Mouse (Mus musculus) heart, embryonic 11.5 days (tissue): ENCODE measurements around the gene Ehbp1. TPM values are rescaled to one million over a fixed set of nuclear protein-coding genes. Genes with fewer than 3 reads are reported as not detected.

ENCODE experiments used
- ATAC-seq: fragments of 200-750 bp; cut with Nextera tagmentation; replicated peaks from 2 replicates; pipeline ENCODE4 v1.8.0; 2017; ENCODE audit warnings: moderate library complexity; ENCODE audit not compliant: insufficient number of reproducible peaks, low FRiP score, low TSS enrichment
- H3K27ac ChIP-seq: fragments of 300-500 bp; sonication (generic); 2 replicates; pipeline ENCODE4 v1.5.1; 2014; ENCODE audit warnings: mild to moderate bottlenecking, low read depth, low read length
- H3K27me3 ChIP-seq: fragments of 300-500 bp; sonication (generic); 2 replicates; pipeline ENCODE4 v1.6.1; 2014; ENCODE audit warnings: mild to moderate bottlenecking, low read length, mixed read lengths; ENCODE audit not compliant: control insufficient read depth, insufficient read depth
- H3K36me3 ChIP-seq: fragments of 300-500 bp; sonication (generic); 2 replicates; pipeline ENCODE4 v1.6.1; 2014; ENCODE audit warnings: mild to moderate bottlenecking, low read length, moderate library complexity, mixed read lengths; ENCODE audit not compliant: control insufficient read depth, insufficient read depth
- H3K4me1 ChIP-seq: fragments of 300-500 bp; sonication (generic); 2 replicates; pipeline ENCODE4 v1.6.1; 2014; ENCODE audit warnings: low read length; ENCODE audit not compliant: control insufficient read depth, insufficient read depth
- H3K4me2 ChIP-seq: fragments of 300-500 bp; sonication (generic); 2 replicates; pipeline ENCODE4 v1.6.1; 2014; ENCODE audit warnings: mild to moderate bottlenecking, moderate library complexity
- H3K4me3 ChIP-seq: fragments of 300-500 bp; sonication (generic); 2 replicates; pipeline ENCODE4 v1.5.1; 2014; ENCODE audit warnings: low read depth, low read length
- H3K9ac ChIP-seq: fragments of 300-500 bp; sonication (generic); 2 replicates; pipeline ENCODE4 v1.6.1; 2014; ENCODE audit warnings: mild to moderate bottlenecking, low read depth, low read length, moderate library complexity
- H3K9me3 ChIP-seq: fragments of 300-500 bp; sonication (generic); replicated peaks from 2 replicates; pipeline ENCODE4 v1.6.1; 2016; ENCODE audit warnings: low read length; ENCODE audit not compliant: control insufficient read depth
- WGBS: fragments of 180-500 bp; shearing (Covaris S2); extraction: QIAGEN DNeasy Blood & Tissue Kit; methylation state at CpG from one replicate; pipeline ENCODE4 v1.1.7; 2014; ENCODE audit not compliant: insufficient replicate concordance; 5-methylcytosine and 5-hydroxymethylcytosine counted together
- polyA plus RNA-seq: library from polyadenylated mRNA; unstranded; fragments of >200 nt; fragmentation: Nextera tagmentation; extraction: Ambion mirVana; gene quantifications from 2 replicates; pipeline ENCODE4 v1.2.1, GENCODE M21; 2014

The Ehbp1 gene
- polyA plus RNA-seq, 1 experiment from 2014 or later = 18.3 TPM

DNA sequence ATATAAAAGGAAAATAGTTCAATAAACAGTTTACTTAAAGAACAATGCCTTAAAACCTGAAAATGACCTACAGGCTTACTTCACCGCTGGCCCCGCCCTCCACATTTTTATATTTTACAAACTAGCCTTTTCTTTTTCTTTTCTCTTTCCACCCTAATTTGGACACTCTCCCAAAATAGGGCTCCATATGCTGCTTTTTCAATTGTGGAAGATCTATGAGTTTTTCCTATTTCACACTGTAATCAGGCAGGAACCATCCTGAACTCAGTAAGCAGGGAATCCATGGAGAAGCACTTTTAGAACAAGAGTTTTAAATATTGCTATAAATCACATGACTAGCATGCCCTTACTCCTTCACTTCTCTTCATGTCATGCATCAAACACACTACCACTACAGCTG is 216.9 kb downstream of the Ehbp1 start:
- Histone ChIP-seq H3K27me3 (no peaks in the 10 kb centered on the region), H3K9ac (no peak overlapping the region), H3K4me3 (no peak overlapping the region), H3K36me3 (no peaks in the 10 kb centered on the region), H3K27ac (no peak overlapping the region), H3K4me1 (no peaks in the 10 kb centered on the region), H3K9me3 (no peaks in the 10 kb centered on the region), H3K4me2 (no peak overlapping the region)
- no peak for ATAC-seq
- WGBS = 91% methylated on average over 2 of the region's 2 CpGs

DNA sequence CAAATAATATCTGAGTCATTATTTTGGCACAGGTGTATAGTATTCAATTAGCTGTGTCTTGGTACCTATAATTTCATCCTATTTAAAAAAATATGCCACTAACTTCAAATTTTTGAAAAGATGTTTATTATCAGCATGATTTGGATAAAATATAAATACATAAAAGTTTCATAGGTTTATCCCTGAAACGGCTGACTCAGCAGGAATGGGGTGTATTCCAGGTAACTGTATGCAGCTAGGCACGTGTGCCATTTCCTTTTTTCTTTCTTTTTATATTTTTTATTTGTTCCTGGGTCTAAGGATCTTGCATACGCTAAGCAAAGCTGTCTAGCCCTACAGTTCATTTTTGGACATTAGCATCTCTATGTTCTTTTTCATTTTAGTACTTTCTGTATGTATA is 223.2 kb downstream of the Ehbp1 start:
- no peak overlapping the region for H3K27ac ChIP-seq
- H3K4me1 ChIP-seq = no peaks in the 10 kb centered on the region
- no peaks in the 10 kb centered on the region for H3K36me3 ChIP-seq
- H3K27me3 ChIP-seq = no peaks in the 10 kb centered on the region
- H3K9me3 ChIP-seq = no peaks in the 10 kb centered on the region
- H3K9ac ChIP-seq = no peak overlapping the region
- no peak overlapping the region for H3K4me3 ChIP-seq
- 90% methylated on average over 3 of the region's 3 CpGs for WGBS
- H3K4me2 ChIP-seq = no peak overlapping the region
- ATAC-seq = no peak

GRCm38 (mm10) chr11:22112161-22112560 is 229.9 kb downstream of the Ehbp1 start:
- no peak overlapping the region for H3K4me2 ChIP-seq
- H3K4me1 ChIP-seq = no peaks in the 10 kb centered on the region
- H3K27me3 ChIP-seq = no peaks in the 10 kb centered on the region
- no peak overlapping the region for H3K4me3 ChIP-seq
- H3K36me3 ChIP-seq = no peaks in the 10 kb centered on the region
- H3K9ac ChIP-seq = no peak overlapping the region
- no peak overlapping the region for H3K27ac ChIP-seq
- ATAC-seq = no peak
- WGBS = 95% methylated on average over 3 of the region's 3 CpGs
- H3K9me3 ChIP-seq = no peaks in the 10 kb centered on the region

DNA sequence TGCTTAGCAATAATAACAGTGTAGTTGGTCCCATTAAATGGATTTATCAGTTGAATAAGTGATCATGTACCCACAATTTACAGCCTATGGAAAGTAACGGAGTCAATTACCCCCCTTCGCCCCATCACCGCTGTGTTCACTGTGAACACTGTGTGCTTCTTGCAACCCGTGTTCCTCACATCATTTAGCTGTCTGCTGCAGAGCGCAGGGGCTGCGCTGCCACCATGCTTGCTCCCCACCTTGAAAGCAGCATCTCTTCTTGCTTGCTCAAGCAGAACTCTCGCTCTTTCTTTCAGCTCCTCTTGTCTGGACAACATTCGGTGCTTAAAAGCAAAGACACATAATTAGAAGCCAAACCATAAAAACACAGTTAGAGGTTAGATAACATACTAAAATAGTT is 252.7 kb downstream of the Ehbp1 start:
- Histone ChIP-seq H3K9me3 (no peaks in the 10 kb centered on the region), H3K9ac (no peak overlapping the region), H3K27ac (no peak overlapping the region), H3K27me3 (no peaks in the 10 kb centered on the region), H3K4me3 (no peak overlapping the region), H3K36me3 (no peaks in the 10 kb centered on the region), H3K4me1 (no peaks in the 10 kb centered on the region), H3K4me2 (no peak overlapping the region)
- ATAC-seq = no peak
- 87% methylated on average over 8 of the region's 8 CpGs for WGBS

GRCm38 (mm10) chr11:22063352-22063751 is 278.7 kb downstream of the Ehbp1 start:
- H3K4me2 ChIP-seq = no peak overlapping the region
- no peaks in the 10 kb centered on the region for H3K27me3 ChIP-seq
- no peak overlapping the region for H3K9ac ChIP-seq
- H3K36me3 ChIP-seq = no peaks in the 10 kb centered on the region; the same call in 1 of the 2 replicates
- H3K27ac ChIP-seq = no peak overlapping the region
- no peaks in the 10 kb centered on the region for H3K9me3 ChIP-seq
- no peak overlapping the region for H3K4me3 ChIP-seq
- H3K4me1 ChIP-seq = no peaks in the 10 kb centered on the region
- WGBS = 61% methylated on average over 2 of the region's 2 CpGs
- ATAC-seq = no peak

GRCm38 (mm10) chr11:22061660-22062059 is 280.4 kb downstream of the Ehbp1 start:
- Histone ChIP-seq H3K4me3 (no peak overlapping the region), H3K9me3 (no peaks in the 10 kb centered on the region), H3K27ac (no peak overlapping the region), H3K27me3 (no peaks in the 10 kb centered on the region), H3K36me3 (no peaks in the 10 kb centered on the region), H3K4me1 (no peaks in the 10 kb centered on the region), H3K9ac (no peak overlapping the region), H3K4me2 (no peak overlapping the region)
- 64% methylated on average over 4 of the region's 4 CpGs for WGBS
- ATAC-seq = no peak

DNA sequence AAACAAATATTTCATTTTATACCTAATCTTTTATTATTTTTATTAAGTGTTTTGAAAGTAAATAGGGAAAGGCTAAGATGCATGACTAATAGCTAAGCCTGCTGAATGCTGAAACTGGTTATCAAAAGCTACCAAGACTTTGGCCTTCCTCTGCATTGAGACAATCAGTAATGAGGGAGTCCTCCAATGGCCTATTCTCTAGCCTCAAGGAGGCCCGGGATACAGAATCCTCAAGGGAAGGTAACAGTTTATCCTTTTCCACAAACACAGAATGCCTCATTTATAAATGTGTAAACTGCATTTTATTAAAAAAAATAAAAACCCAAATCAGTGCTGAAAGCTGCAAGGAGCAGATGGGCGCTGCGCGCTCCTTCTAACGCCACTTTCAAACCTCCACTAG is 284.6 kb downstream of the Ehbp1 start:
- H3K36me3 ChIP-seq = no peaks in the 10 kb centered on the region
- H3K27me3 ChIP-seq = no peaks in the 10 kb centered on the region
- H3K4me3 ChIP-seq = no peak overlapping the region
- no peaks in the 10 kb centered on the region for H3K9me3 ChIP-seq
- no peaks in the 10 kb centered on the region for H3K4me1 ChIP-seq
- H3K4me2 ChIP-seq = no peak overlapping the region
- 93% methylated on average over 5 of the region's 5 CpGs for WGBS
- no peak overlapping the region for H3K9ac ChIP-seq
- H3K27ac ChIP-seq = no peak overlapping the region
- no peak for ATAC-seq

DNA sequence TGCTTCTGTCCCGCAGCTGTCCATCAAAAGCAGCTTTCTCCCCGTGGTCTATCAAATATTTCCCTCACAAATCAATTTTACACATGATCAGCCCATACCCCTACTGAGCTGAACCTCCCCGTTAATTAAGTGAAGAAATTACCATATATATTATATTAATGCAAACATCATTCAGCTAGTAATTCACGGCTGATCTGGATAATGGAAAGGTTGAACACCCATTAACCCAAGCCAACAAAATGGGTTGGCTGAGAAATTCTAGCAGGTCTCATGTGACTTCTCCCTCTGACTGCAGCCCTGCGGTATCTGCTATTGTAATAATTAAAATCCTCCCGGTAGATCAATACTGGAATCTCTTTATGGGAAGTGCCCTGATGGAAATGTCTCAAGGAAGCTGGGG is 286.2 kb downstream of the Ehbp1 start:
- WGBS = 87% methylated on average over 6 of the region's 6 CpGs
- H3K4me2 ChIP-seq = no peak overlapping the region

DNA sequence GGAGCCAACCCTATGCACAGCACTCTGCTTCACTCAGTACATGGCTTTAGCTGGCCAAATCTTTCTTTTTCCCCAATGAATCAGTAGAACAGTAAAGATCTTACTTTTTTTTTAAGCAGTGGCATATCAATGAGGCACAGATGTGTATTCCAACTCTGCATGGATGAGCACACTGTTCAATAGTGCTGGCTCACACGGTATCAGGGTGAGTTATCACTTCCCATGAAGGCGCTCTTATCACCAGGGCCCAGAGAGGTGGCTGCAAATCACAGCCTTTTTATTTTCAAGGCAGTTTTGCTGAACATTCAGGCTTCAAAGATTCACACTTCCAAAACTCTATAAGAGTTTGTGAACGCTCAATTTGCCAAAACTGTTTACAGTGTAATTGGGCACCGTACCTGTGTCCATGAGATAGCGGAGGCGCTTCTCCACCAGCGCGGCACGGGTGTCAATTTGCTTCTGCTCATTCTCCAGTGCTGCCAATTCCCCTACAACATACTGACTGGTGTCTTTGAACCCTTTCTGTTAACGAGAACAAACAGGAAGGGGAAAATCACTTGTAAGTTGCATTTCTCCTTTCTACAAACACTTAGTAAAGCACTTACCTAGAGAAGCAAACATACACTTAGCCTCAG is 288.9 kb downstream of the Ehbp1 start:
- Histone ChIP-seq H3K27me3 (no peaks in the 10 kb centered on the region), H3K36me3 (no peaks in the 10 kb centered on the region), H3K27ac (no peak overlapping the region), H3K4me3 (no peak overlapping the region), H3K4me2 (no peak overlapping the region), H3K9me3 (no peaks in the 10 kb centered on the region), H3K4me1 (no peaks in the 10 kb centered on the region), H3K9ac (no peak overlapping the region)
- WGBS = 61% methylated on average over 10 of the region's 10 CpGs
- ATAC-seq = no peak

More for the DNA sequence above, 286.2 kb downstream of the Ehbp1 start:
- no peak overlapping the region for H3K9ac ChIP-seq
- no peak for ATAC-seq
- H3K9me3 ChIP-seq = no peaks in the 10 kb centered on the region
- no peaks in the 10 kb centered on the region for H3K27me3 ChIP-seq
- H3K4me3 ChIP-seq = no peak overlapping the region
- no peaks in the 10 kb centered on the region for H3K4me1 ChIP-seq
- H3K36me3 ChIP-seq = no peaks in the 10 kb centered on the region
- H3K27ac ChIP-seq = no peak overlapping the region
